Mouse (Mus musculus) layer of hippocampus, postnatal 25 days (tissue): ENCODE measurements at regions not wholly inside any gene's neighbourhood (a gene's known extent, or its start where the extent isn't known, plus 50 kb on each side); places are given as distances from the start of the nearest gene placed in this dataset.
A peak's percentile ranks its signal among the peaks of the same experiment; 100 is the strongest.
"Not testable (repeated sequence)": the region's sequence is repeated elsewhere in the genome, so short reads cannot be mapped to it uniquely, and the experiment has no call there.

Experiments used
- DNase-seq, 2 experiments: peaks; one replicate each; pipeline ENCODE4 v3.0.0; 2022; ENCODE audit warnings: mixed read lengths in 2 of 2, low spot score in 1 of 2; ENCODE audit errors: extremely low spot score in 1 of 2

GRCm38 (mm10) chr13:4935940-4936339, 327.0 kb upstream of the Akr1e1 start:
- DNase-seq, result no peak

GRCm38 (mm10) chr13:4939849-4940248, 330.9 kb upstream of the Akr1e1 start:
- DNase-seq, result no peak

- peak in 1 of 2 experiments; percentile 15 for DNase-seq
These were observed 333.5 kb upstream of the Akr1e1 start for GRCm38 (mm10) chr13:4942490-4942889.

- DNase-seq, result no peak
These were observed 334.1 kb upstream of the Akr1e1 start for GRCm38 (mm10) chr13:4943046-4943445.

GRCm38 (mm10) chr13:4955384-4955783, 346.4 kb upstream of the Akr1e1 start:
- no peak for DNase-seq

GRCm38 (mm10) chr13:4964824-4965223, 355.9 kb upstream of the Akr1e1 start:
- no peak for DNase-seq

GRCm38 (mm10) chr13:4970081-4970892, 361.3 kb upstream of the Akr1e1 start:
- no peak for DNase-seq

- DNase-seq, result no peak
These were observed 362.6 kb upstream of the Akr1e1 start for GRCm38 (mm10) chr13:4971472-4972067.

- DNase-seq, result no peak
These were observed 383.9 kb upstream of the Akr1e1 start for GRCm38 (mm10) chr13:4992876-4993275.

GRCm38 (mm10) chr13:5008296-5008695, 399.3 kb upstream of the Akr1e1 start:
- DNase-seq, result no peak

GRCm38 (mm10) chr13:5022439-5022838, 413.5 kb upstream of the Akr1e1 start:
- DNase-seq, result no peak

GRCm38 (mm10) chr13:5059859-5060258, 450.9 kb upstream of the Akr1e1 start:
- DNase-seq, result no peak

- DNase-seq, result no peak
These were observed 451.5 kb upstream of the Akr1e1 start for GRCm38 (mm10) chr13:5060462-5060861.

GRCm38 (mm10) chr13:5107454-5107853, 498.5 kb upstream of the Akr1e1 start:
- no peak for DNase-seq

GRCm38 (mm10) chr13:5154911-5155310, 545.9 kb upstream of the Akr1e1 start:
- DNase-seq, result no peak

GRCm38 (mm10) chr13:5159765-5160684, 551.1 kb upstream of the Akr1e1 start:
- no peak for DNase-seq

GRCm38 (mm10) chr13:5166716-5167115, 557.7 kb upstream of the Akr1e1 start:
- DNase-seq, result no peak

- no peak for DNase-seq
These were observed 570.0 kb upstream of the Akr1e1 start for GRCm38 (mm10) chr13:5178996-5179395.

GRCm38 (mm10) chr13:5179552-5179951, 570.6 kb upstream of the Akr1e1 start:
- no peak for DNase-seq

- DNase-seq, result not testable (repeated sequence)
These were observed 576.3 kb upstream of the Akr1e1 start for GRCm38 (mm10) chr13:5185237-5185800.

- DNase-seq, result no peak
These were observed 593.8 kb upstream of the Akr1e1 start for GRCm38 (mm10) chr13:5202736-5203135.
